Mouse (Mus musculus) hindbrain, embryonic 11.5 days (tissue): Measurements from ENCODE around the gene Nsfl1c. TPM values are rescaled to one million over a fixed set of nuclear protein-coding genes. Genes with fewer than 3 reads are reported as not detected.

Experiments used
- ATAC-seq: fragments of 200-750 bp; cut with Nextera tagmentation; 2 replicates; pipeline ENCODE4 v1.8.0; 2017; ENCODE audit warnings: mild to moderate bottlenecking, moderate TSS enrichment, moderate library complexity; ENCODE audit not compliant: low FRiP score
- DNase-seq: peaks from one replicate; pipeline ENCODE4 v3.0.0-alpha.2; 2015; ENCODE audit warnings: low spot score
- H3K27ac ChIP-seq: fragments of 300-500 bp; sonication (generic); 2 replicates; pipeline ENCODE4 v1.5.1; 2014; ENCODE audit warnings: mild to moderate bottlenecking, low read depth, low read length
- H3K27me3 ChIP-seq: fragments of 300-500 bp; sonication (generic); 2 replicates; pipeline ENCODE4 v1.6.1; 2014; ENCODE audit warnings: mild to moderate bottlenecking, low read length, moderate library complexity, mixed read lengths; ENCODE audit not compliant: control insufficient read depth, insufficient read depth
- H3K36me3 ChIP-seq: fragments of 300-500 bp; sonication (generic); 2 replicates; pipeline ENCODE4 v1.6.1; 2014; ENCODE audit warnings: mild to moderate bottlenecking, low read length, moderate library complexity, mixed read lengths; ENCODE audit not compliant: control insufficient read depth, insufficient read depth
- H3K4me1 ChIP-seq: fragments of 300-500 bp; sonication (generic); replicated peaks from 2 replicates; pipeline ENCODE4 v1.6.1; 2014; ENCODE audit warnings: low read length, mixed read lengths; ENCODE audit not compliant: control insufficient read depth, insufficient read depth
- H3K4me2 ChIP-seq: fragments of 300-500 bp; sonication (generic); replicated peaks from 2 replicates; pipeline ENCODE4 v1.6.1; 2014; ENCODE audit warnings: mild to moderate bottlenecking, low read depth, low read length
- H3K4me3 ChIP-seq: fragments of 300-500 bp; sonication (generic); 2 replicates; pipeline ENCODE4 v1.5.1; 2014; ENCODE audit warnings: low read depth, low read length
- H3K9ac ChIP-seq: fragments of 300-500 bp; sonication (generic); 2 replicates; pipeline ENCODE4 v1.6.1; 2014; ENCODE audit warnings: low read depth, low read length
- H3K9me3 ChIP-seq: fragments of 300-500 bp; sonication (generic); 2 replicates; pipeline ENCODE4 v1.6.1; 2016; ENCODE audit warnings: low read length; ENCODE audit not compliant: control insufficient read depth
- WGBS: fragments of 180-500 bp; shearing (Covaris S2); extraction: QIAGEN DNeasy Blood & Tissue Kit; methylation state at CpG from one replicate; pipeline ENCODE4 v1.1.7; 2014; 5-methylcytosine and 5-hydroxymethylcytosine counted together
- polyA plus RNA-seq: library from polyadenylated mRNA; unstranded; fragments of >200 nt; fragmentation: Nextera tagmentation; extraction: Ambion mirVana; gene quantifications from 2 replicates; pipeline ENCODE4 v1.2.1, GENCODE M21; 2014

Nsfl1c gene
- polyA plus RNA-seq, 1 experiment from 2014 or later: 295 TPM

GRCm38 (mm10) chr2:151536618-151536974 lies 42.6 kb downstream of the Nsfl1c start:
- Histone ChIP-seq H3K9ac (no peak overlapping the region), H3K9me3 (no peaks in the 10 kb centered on the region), H3K36me3 (no peaks in the 10 kb centered on the region), H3K4me1 (no peaks in the 10 kb centered on the region), H3K27ac (no peak overlapping the region), H3K4me2 (no peak overlapping the region), H3K4me3 (no peak overlapping the region), H3K27me3 (no peaks in the 10 kb centered on the region)
- ATAC-seq (no peak), DNase-seq (no peak)
- 81% methylated on average over 5 of the region's 5 CpGs for WGBS

GRCm38 (mm10) chr2:151538646-151539045 lies 44.7 kb downstream of the Nsfl1c start:
- H3K27me3 ChIP-seq: no peaks in the 10 kb centered on the region
- no peak overlapping the region for H3K27ac ChIP-seq
- no peak for ATAC-seq
- DNase-seq: no peak
- H3K4me1 ChIP-seq: peaks cover under 1% of the 10 kb centered on the region
- no peak overlapping the region for H3K9ac ChIP-seq
- no peaks in the 10 kb centered on the region for H3K36me3 ChIP-seq
- WGBS: 67% methylated on average over 4 of the region's 4 CpGs
- H3K4me2 ChIP-seq: no peak overlapping the region
- H3K9me3 ChIP-seq: no peaks in the 10 kb centered on the region
- H3K4me3 ChIP-seq: no peak overlapping the region

- H3K4me2 ChIP-seq: peak within 1 kb of the TSS; percentile 70
- ATAC-seq (peak; percentile 97), DNase-seq (peak; percentile 97)
- under 1% methylated on average over 82 of the region's 93 CpGs for whole genome bisulfite sequencing
- no peaks in the 10 kb centered on the region for H3K27me3 ChIP-seq
- no peaks in the 10 kb centered on the region for H3K9me3 ChIP-seq
- peak within 1 kb of the TSS; percentile 71 for H3K27ac ChIP-seq
- peak within 1 kb of the TSS; percentile 92 for H3K4me3 ChIP-seq
- no peaks in the 10 kb centered on the region for H3K36me3 ChIP-seq
- H3K9ac ChIP-seq: peak within 1 kb of the TSS; percentile 93
- peaks cover 3% of the 10 kb centered on the region for H3K4me1 ChIP-seq
These were observed 48.5 kb downstream of the Nsfl1c start, which contains the start of gene Fkbp1a for GRCm38 (mm10) chr2:151542323-151543062. Fkbp1a (plus strand) TSS chr2:151542483.

- DNase-seq (peak; percentile 68), ATAC-seq (peak; percentile 36)
- WGBS: 2% methylated on average over 21 of the region's 21 CpGs
- peak overlapping the region; percentile 92 for H3K4me3 ChIP-seq
- no peaks in the 10 kb centered on the region for H3K27me3 ChIP-seq
- peak overlapping the region; percentile 93 for H3K9ac ChIP-seq
- peak overlapping the region; percentile 70 for H3K4me2 ChIP-seq
- no peaks in the 10 kb centered on the region for H3K9me3 ChIP-seq
- H3K36me3 ChIP-seq: no peaks in the 10 kb centered on the region
- peaks cover 3% of the 10 kb centered on the region for H3K4me1 ChIP-seq
- peak overlapping the region; percentile 71 for H3K27ac ChIP-seq
These were observed 49.3 kb downstream of the Nsfl1c start for GRCm38 (mm10) chr2:151543063-151543895.

- H3K4me2 ChIP-seq: 0 out of 2 replicates have a peak overlapping the region, but pooled peaks have one; percentile 70
- no peak overlapping the region for H3K4me3 ChIP-seq
- no peak overlapping the region for H3K27ac ChIP-seq
- H3K9me3 ChIP-seq: no peaks in the 10 kb centered on the region
- no peak overlapping the region for H3K9ac ChIP-seq
- H3K36me3 ChIP-seq: no peaks in the 10 kb centered on the region
- peaks cover 3% of the 10 kb centered on the region for H3K4me1 ChIP-seq
- ATAC-seq (no peak), DNase-seq (no peak)
- WGBS: 72% methylated on average over 6 of the region's 6 CpGs
- H3K27me3 ChIP-seq: no peaks in the 10 kb centered on the region
These were observed 50.7 kb downstream of the Nsfl1c start for GRCm38 (mm10) chr2:151544673-151545072.

- no peaks in the 10 kb centered on the region; the same call in 1 of the 2 replicates for H3K36me3 ChIP-seq
- DNase-seq (no peak), ATAC-seq (no peak)
- no peak overlapping the region for H3K4me3 ChIP-seq
- H3K4me1 ChIP-seq: peaks cover 3% of the 10 kb centered on the region
- H3K9me3 ChIP-seq: no peaks in the 10 kb centered on the region
- H3K27me3 ChIP-seq: no peaks in the 10 kb centered on the region
- 91% methylated on average over 4 of the region's 4 CpGs for WGBS
- no peak overlapping the region for H3K4me2 ChIP-seq
- no peak overlapping the region for H3K27ac ChIP-seq
- H3K9ac ChIP-seq: no peak overlapping the region
These were observed 52.6 kb downstream of the Nsfl1c start for GRCm38 (mm10) chr2:151546571-151546970.

GRCm38 (mm10) chr2:151549615-151550121 lies 55.7 kb downstream of the Nsfl1c start:
- DNase-seq (no peak), ATAC-seq (no peak)
- Histone ChIP-seq H3K9ac (no peak overlapping the region), H3K4me3 (no peak overlapping the region), H3K27me3 (no peaks in the 10 kb centered on the region), H3K27ac (no peak overlapping the region), H3K9me3 (no peaks in the 10 kb centered on the region), H3K4me2 (no peak overlapping the region), H3K36me3 (no peaks in the 10 kb centered on the region; the same call in 1 of the 2 replicates), H3K4me1 (no peaks in the 10 kb centered on the region)
- WGBS: 90% methylated on average over 3 of the region's 3 CpGs
